Mouse (Mus musculus): Measurements from ENCODE around the gene Rhbg. TPM values are rescaled to one million over a fixed set of nuclear protein-coding genes. Genes with fewer than 3 reads are reported as not detected.

Gene Rhbg
- polyA plus RNA-seq, 1 experiment, result 4.8 TPM

GRCm38 (mm10) chr3:88228906-88229305 is 25.6 kb downstream of the Rhbg start:
- DNase-seq (ENCODE audit: low spot score), result no peak

- DNase-seq (ENCODE audit: low spot score), result no peak
These were observed 26.5 kb downstream of the Rhbg start for GRCm38 (mm10) chr3:88227976-88228375.

- DNase-seq (ENCODE audit: low spot score), result no peak
These were observed 27.2 kb downstream of the Rhbg start for GRCm38 (mm10) chr3:88227260-88227659.

GRCm38 (mm10) chr3:88226101-88226845 is 28.2 kb downstream of the Rhbg start:
- no peak for DNase-seq (ENCODE audit: low spot score)

- DNase-seq (ENCODE audit: low spot score), result no peak
These were observed 29.6 kb downstream of the Rhbg start for GRCm38 (mm10) chr3:88224929-88225328.

- no peak for DNase-seq (ENCODE audit: low spot score)
These were observed 32.1 kb downstream of the Rhbg start for GRCm38 (mm10) chr3:88222446-88222845.

GRCm38 (mm10) chr3:88221519-88222390 is 32.8 kb downstream of the Rhbg start:
- no peak for DNase-seq (ENCODE audit: low spot score)

- DNase-seq (ENCODE audit: low spot score), result no peak
These were observed 33.7 kb downstream of the Rhbg start for GRCm38 (mm10) chr3:88220842-88221241.

- no peak for DNase-seq (ENCODE audit: low spot score)
These were observed 34.6 kb downstream of the Rhbg start for GRCm38 (mm10) chr3:88219940-88220339.

- no peak for DNase-seq (ENCODE audit: low spot score)
These were observed 36.8 kb downstream of the Rhbg start for GRCm38 (mm10) chr3:88217679-88218078.

- DNase-seq (ENCODE audit: low spot score), result no peak
These were observed 37.8 kb downstream of the Rhbg start for GRCm38 (mm10) chr3:88216534-88217326.

- no peak for DNase-seq (ENCODE audit: low spot score)
These were observed 38.4 kb downstream of the Rhbg start for GRCm38 (mm10) chr3:88216116-88216515.

GRCm38 (mm10) chr3:88215553-88216004 is 38.9 kb downstream of the Rhbg start:
- DNase-seq (ENCODE audit: low spot score), result no peak

- no peak for DNase-seq (ENCODE audit: low spot score)
These were observed 39.4 kb downstream of the Rhbg start for GRCm38 (mm10) chr3:88214971-88215552.

- no peak for DNase-seq (ENCODE audit: low spot score)
These were observed 40.1 kb downstream of the Rhbg start for GRCm38 (mm10) chr3:88214197-88214938.

- no peak for DNase-seq (ENCODE audit: low spot score)
These were observed 41.5 kb downstream of the Rhbg start for GRCm38 (mm10) chr3:88213019-88213418.

GRCm38 (mm10) chr3:88212356-88212755 is 42.2 kb downstream of the Rhbg start:
- DNase-seq (ENCODE audit: low spot score), result no peak

- no peak for DNase-seq (ENCODE audit: low spot score)
These were observed 43.6 kb downstream of the Rhbg start for GRCm38 (mm10) chr3:88210918-88211317.

GRCm38 (mm10) chr3:88210121-88210520 is 44.4 kb downstream of the Rhbg start:
- DNase-seq (ENCODE audit: low spot score), result no peak

- DNase-seq (ENCODE audit: low spot score), result no peak
These were observed 45.2 kb downstream of the Rhbg start for GRCm38 (mm10) chr3:88209306-88209705.

GRCm38 (mm10) chr3:88208226-88208720 is 46.2 kb downstream of the Rhbg start:
- DNase-seq (ENCODE audit: low spot score), result no peak
